Mouse (Mus musculus): ENCODE measurements around the gene Mif4gd.

Gene Mif4gd

DNA sequence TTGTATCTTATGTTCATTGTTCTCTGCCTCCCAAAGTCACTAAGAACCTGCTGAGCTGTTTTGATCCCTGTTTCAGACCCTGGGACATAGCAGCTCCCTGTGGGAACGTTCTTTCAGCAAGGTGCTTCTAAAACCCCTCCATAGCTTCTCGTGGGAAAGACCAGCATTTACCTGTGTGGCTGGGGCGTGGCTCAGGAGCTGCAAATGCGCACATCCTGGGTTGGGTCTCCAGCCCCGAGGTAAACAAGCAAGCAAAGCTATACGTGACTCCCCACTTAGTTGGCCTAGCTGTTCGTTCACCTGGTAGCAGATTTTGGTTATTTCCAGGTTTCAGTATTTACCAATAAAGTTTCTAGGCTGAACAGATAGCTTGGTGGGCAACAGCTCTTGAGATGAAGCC, 19.5 kb upstream of the Mif4gd start:
- no peak for DNase-seq (ENCODE audit: low spot score)

DNA sequence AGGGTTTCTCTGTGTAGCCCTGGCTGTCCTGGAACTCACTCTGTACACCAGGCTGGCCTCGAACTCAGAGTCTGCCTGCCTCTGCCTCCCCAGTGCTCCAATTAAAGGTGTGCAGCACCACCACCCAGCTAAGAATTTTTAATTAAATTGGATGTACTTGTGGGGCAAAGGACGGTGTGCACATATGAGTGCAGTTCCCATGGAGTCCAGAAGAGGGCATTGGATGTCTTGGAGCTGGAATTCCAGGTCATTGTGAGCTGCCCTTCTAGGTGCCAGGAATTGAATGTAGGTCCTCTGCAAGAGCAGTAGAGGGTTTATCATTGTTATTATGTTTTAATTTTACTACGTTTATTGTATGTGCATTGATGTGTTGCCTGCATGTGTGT, 18.7 kb upstream of the Mif4gd start:
- DNase-seq (ENCODE audit: low spot score): no peak

DNA sequence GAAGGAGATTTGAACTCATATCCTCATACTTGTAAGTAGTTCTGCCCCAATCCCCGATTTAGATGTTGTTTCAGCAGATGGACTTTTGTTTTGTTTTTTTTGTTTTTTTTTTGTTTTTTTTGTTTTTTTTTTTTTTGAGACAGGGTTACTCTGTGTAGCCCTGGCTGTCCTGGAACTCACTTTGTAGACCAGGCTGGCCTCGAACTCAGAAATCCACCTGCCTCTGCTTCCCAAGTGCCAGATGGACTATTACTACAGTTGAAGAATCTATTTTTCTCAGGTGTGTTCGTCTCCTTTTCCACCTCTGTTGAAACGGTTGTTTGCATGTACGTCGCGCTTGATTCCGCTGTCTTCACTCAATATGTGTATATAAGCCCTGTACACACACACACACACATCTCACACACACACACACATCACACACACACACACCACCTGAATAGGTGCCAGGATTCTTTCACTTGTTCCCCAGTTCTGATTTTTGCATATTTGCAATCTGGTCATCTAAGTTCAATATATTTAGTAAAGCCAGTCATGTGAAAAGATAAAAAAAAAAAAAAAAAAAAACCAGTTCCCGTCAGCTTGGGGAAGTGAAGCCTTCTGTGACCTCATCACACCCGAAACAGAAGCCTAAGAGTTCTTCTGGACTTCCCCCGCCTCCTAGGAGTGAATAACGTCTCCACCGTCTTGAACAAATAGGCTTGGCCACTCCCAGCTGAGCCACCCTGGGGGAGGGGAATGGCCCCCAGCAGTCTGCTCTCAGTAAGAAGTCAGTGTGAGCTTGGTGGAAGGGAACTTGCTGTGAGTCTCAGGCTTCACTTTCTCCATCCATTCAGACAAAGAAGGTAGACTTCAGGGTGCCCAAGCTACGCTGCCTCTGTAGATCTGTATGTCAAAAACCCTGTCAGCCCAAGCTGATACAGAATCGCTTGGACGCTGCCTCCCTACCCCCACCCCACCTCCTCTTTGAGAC, 18.0 kb upstream of the Mif4gd start:
- DNase-seq (ENCODE audit: low spot score): no peak

DNA sequence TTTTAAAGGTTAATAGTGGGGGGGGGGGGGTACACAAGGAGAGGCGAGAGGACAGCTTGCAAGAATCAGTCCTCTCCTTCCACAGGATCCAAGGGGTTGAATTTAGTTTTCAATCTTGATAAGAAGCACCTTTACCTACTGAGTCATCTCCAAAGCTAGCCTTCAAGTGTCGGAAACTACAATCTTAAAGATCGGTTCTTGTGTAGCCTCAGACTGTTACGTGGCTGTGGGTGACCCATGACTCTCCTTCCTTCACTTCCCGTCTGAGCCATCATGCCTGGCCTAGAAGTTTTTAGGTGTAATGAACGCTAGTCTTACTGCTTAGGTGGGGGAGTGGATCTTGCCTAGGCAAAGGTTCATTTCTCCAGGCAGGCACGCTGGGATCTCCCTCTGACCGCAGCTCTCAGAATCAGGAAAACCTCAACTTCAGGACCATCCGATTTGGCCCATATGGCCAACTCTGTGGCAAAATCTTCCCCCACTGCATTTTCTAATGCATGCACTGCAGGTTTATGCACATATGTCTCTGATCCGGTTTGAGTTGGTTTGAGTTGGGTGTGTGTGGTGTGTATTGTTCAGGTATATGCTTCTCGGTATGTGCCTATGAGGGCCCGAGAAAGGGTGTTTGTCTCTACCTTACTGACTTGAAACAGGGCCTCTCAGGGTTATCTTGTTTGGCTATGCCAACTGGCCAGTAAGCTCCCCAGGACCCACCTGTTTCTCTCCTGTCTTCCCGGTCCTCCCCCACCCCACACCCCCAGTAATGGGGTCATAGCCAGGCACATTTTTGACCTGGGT, 17.2 kb upstream of the Mif4gd start:
- DNase-seq (ENCODE audit: low spot score): no peak

DNA sequence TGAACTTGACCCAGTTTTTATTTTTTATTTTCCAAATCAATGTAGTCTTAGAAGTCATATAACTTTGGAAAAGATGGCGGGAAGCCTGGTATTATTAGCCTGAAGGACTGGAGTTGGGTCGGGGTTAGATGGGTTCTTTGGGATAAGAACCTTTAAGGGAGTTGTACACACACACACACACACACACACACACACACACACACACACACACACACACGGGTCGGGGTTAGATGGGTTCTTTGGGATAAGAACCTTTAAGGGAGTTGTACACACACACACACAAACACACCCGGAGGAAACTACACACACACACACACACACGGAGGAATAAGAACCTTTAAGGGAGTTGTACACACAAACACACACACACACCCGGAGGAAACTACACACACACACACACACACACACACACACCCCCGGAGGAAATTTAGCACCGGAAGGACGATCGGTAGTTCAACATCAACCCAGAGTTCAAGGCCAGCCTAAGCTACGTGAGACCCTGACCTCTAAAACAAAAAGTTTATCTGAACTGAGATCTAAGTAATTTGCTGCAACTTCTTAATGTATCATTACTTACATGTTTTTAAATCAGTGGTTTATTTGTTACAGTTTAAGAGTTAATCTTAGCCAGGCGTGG, 15.8 kb upstream of the Mif4gd start:
- DNase-seq (ENCODE audit: low spot score): no peak

DNA sequence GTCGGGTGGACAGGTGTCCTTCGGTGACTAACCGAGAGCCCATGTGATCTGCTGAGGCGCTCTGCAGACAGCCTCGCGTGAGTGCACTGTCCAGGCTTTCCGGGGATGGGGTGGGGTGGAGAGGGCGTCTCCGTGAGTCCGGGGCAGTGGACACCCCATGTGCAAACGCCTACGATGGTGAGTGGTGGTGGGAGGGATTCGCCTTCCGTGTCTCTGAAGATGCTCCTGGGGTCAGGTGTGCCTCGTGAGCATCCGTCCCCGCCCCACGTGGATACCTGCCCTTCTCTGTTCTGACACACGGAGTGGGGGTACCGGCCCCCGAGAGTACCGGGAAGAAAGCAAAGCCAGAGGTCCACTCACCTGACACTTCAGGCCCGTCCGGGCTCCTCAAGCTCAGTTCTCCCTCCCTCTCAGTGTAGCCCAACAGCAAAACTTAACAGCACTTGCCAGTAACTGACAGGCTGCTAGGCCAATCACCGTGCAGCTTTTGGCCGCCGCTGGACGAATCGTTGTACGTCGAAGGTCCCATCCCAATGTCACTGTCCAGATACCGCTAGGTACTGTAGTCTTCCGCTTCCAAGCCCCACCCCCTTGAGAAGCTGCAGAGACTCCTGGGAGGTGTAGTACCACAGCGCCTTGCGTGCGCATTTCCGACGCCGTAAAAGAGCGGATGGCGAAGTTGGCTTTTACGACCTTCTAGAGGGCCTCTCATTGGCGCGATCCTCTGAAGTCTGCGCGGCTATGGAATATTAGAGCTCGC, 15.1 kb upstream of the Mif4gd start, which contains the start of gene Slc25a19:
Slc25a19 (minus strand) TSS at position 591 of the 760 bp plus-strand sequence.
- peak; percentile 99 for DNase-seq (ENCODE audit: low spot score)

DNA sequence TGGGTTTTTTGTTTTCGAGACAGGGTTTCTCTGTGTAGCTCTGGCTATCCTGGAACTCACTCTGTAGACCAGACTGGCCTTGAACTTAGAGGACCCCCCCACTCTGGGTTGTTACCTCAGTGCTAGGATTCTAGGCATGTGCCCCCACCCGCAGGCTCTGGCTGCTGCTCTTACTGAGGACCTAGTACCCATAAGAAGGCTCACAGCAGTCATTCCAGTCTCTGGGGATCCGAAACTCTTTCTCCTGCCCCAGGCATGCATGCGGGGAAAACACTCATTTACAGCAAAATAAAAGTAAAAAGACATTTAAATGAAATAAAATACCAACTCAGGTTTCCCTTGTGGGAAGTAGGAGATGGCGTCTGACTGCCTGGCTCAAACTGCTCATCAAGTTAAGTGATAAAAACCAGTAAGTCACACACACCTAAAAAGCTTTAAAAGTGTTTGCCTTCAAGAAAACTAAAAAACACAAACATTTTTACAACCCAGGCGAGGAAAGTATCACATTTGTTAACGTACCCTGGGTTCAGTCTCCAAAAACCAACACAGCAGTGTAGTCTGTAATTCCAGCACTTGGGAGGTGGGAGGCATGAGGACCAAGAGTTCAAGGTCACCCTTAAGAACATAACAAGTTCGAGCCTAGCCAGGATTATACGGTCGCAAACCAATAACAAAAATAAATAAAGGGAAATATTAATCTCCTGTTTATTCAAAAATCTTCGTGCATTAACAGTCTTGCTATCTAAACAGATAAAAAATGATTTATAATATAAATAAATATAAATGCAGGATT, 14.3 kb upstream of the Mif4gd start:
- no peak for DNase-seq (ENCODE audit: low spot score)

DNA sequence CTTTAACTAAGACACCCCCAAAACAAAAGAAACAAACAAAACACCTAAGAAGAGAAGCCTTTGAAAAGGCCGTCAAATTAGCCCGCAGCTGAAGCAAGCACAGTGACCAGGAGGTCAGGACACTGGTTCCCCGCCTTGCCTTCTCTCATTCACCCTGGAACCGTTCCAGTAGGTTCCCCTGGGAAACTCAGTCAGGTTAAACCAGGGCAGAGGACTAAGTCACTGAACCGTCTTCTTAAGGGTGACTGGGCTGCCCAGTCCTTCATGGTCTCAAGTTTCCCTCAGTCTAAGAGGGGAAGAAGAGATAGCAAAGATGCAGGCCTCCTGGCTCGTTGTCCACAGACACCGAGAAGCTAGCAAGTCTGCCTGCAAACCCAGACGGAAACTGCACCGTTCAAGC, 13.1 kb upstream of the Mif4gd start:
- no peak for DNase-seq (ENCODE audit: low spot score)

DNA sequence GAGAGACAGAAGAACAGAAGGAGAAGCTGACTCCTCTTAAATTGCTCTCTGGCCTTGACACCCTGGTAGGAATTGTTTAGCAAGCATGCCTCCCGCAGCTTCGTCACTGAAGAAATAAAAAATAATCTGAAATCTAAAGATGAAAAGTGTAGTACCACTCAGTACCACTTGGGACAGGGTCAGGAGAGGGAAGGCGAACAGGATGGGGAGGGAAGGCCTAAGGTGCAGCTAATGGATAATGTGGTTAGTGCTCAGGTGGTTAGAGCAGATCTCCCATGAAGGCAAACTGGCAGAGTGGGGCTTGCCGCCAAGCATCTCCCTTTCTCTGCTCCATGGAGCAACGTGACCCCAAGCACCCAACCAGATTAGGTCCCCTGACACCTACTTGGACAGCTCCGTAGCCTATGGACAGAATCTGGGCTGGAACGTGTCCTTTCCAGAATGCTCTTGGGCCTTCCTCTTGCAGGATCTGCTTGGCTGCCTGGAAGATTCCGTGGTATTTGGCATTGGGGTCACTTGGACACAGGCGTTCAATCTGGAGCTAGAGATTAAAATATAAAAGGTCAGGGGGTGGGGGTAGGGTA, 10.8 kb upstream of the Mif4gd start:
- DNase-seq (ENCODE audit: low spot score): no peak

DNA sequence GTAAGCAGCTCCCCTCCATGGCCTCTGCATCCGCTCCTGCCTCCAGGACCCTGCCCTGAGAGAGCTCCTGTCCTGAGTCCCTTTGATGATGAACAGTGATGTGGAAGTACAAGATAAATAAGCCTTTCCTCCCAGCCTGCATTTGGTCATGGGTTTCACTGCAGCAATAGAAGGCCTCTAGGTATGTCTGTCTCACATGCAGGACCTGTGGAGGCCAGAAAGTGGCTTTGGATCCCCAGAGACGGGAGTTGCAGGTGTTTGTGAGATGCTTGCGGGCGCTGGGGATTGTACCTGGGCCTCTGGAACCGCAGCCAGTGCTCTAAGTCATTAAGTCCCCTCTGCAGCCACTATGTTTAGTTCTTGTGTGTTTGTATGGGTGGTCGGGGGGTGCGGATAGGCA, 7.2 kb upstream of the Mif4gd start:
- no peak for DNase-seq (ENCODE audit: low spot score)

DNA sequence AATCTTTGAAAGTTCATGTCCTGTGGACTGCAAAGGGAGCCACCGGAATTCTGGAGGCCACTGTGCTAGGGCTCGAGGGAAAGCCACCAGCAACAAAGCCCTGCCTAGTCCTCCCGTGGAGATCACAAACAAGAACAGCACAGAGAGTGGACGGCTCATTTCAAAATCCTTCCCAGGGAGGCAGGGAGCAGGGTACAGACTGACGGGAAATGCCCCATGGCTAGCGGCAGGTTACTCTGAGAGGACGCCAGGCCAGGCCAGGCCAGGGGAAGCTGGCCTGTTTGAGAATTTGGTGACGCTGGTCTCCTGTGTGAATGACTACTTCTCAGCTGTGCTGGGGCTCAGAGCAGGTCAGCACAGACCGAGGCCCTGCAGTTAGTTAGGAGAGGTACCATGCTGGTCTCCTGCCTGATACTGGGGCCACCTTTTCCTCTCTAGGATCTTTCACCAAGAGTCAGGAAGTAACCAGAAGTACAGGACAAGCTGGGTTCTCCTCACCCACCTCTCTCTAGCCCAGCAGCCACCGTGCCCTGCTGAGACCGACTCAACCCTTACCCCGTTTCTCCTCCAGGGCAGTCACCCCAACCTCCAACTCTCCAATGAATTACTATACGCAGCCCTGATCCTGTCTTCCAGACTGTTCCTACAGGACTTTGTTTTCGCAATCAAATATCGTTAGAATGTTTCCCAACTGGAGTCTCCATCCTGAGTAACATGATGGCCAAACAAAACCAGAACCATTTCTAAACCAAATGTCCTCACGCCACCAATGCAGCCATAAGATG, 6.2 kb upstream of the Mif4gd start:
- no peak for DNase-seq (ENCODE audit: low spot score)

DNA sequence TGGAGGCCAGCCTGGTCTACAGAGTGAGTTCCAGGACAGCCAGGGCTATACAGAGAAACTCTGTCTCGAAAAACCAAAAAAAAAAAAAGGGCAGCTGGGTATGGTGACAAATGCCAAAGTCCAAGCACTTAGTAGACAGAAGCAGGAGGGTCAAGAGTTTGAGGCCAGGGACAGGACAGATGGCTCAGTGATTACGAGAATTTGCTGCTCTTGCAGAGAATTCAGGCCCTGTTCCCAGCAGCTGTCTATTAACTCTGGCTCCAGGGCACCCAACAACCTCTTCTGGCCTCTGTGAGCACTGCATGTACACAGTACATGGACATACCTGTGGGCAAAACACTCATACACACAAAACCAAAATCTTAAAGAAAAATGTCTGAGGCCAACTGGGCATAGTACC, 5.2 kb upstream of the Mif4gd start:
- no peak for DNase-seq (ENCODE audit: low spot score)

DNA sequence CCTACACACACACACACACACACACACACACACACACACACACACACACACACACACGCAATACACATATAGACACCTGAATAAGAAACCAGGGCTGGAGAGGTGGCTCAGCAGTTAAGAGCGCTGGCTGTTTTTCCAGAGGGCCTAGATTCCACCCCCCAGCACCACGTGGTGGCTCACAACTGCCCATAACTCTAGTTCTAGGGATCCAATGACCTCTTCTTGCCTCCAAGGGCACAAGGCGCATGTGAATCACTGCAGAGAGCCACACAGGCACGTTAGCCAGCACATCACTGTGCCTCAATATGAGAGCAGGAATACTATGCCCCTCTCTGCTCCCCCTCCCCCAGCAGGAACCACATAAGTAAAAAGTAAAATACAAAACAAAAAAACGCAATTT, 4.1 kb upstream of the Mif4gd start:
- DNase-seq (ENCODE audit: low spot score): no peak

DNA sequence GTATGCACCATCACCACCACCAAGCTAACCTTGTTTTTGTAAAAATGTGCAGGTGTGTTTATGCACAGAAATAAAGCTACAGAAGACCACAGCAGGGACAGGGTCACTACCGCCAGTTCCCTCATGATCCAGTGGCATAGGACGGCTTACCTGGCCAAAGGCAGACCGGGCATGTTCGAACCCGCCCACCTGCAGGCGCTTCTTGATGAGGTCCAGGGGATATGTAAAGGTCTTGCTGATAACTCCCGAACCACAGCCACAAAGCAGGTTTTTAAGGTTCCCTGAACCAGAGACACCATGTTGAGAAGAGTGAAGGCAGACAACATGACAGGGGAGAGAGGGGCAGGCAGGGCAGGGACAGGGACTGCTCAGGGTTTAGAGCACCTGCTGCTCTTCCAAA, 3.6 kb upstream of the Mif4gd start:
- DNase-seq (ENCODE audit: low spot score): no peak

DNA sequence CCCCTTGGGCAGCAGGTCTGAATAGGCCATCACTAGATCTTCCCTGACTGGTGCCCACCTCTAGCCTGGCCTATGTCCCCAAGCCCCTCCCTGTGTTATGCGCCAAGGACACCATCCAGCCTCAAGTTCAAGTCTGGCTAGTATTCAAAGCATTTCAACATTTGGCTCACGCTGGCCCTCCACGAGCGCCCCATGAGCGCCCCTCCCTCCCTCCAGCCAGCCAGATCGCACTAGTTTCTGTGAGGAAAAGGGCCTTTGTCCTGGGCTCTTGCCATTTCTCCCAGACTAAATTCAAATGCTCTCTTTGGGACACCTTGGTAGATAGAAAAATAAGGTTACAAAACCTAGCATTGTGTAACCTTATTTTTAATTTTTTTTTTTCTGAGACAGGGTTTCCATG, 3.1 kb upstream of the Mif4gd start:
- no peak for DNase-seq (ENCODE audit: low spot score)

DNA sequence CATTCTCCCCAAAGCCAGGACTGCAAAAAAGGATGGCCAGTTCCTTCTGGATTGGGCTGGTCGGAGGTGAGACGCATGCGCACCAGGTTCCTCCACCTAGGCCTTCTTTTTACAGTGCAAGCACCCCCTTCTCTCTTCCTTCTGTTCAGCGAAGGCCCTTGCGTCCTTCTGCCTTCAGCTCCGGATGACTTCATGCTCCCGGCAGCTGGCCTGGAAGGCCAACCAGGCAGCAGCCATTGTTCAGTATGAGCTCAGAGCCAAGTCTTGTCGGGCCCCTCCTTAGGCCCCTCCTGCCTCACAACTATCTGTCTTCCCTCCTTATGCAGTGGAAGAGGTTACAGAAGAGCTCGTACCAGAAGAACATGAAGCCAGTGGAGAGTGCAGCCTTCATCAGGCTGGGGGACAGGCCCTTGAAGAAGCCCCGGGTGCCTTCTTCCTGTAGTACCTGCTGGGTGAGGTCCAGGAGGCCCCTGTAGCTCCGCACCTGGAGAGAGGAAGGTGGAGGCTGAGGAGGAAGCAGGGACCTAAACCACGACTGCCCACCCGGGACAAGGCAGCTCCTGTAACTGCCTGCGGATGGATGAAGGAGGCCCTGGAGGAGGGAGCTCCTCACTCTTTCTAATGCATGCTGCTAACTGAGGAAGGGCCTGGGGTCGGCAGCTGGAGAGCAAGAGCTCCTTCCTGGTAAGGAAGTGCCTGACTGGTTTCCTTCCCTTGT, 2.5 kb upstream of the Mif4gd start:
- DNase-seq (ENCODE audit: low spot score): no peak

DNA sequence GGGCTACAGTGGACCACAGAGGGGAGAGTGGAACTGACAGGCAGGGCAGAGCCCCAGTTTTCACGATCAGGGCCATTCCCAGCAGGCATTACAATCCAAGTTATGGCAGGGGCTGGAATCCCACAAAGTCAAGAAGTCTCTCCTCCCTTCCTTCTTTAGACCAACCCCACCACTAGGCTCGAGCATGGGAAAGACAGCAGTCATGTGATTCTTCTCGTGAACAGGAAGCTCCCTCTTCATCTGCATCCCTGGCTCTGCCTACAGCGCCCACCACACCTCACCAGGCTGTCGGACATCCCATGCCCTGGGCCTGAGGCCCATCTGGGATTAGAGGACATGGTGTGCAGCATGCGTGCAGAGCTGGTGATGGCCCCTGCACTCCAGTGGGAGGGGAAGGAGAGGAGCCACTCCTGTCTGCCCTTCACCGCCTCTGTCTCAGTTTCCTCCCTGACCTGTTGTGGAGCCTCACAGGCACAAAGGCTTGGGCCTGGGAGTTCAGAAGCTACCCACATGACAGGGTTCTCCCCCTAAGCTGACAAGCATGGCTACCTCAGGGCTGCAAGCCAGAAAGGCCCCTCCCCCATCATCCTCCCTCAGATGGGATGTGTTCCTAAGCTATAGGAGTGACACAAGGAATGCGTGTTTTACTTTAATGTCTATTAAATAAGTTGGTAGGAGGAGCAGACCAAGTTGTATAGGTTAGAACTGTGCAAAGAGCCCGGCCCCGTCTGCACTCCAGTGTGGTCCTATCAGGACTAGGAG, 1.8 kb upstream of the Mif4gd start:
- DNase-seq (ENCODE audit: low spot score): no peak

DNA sequence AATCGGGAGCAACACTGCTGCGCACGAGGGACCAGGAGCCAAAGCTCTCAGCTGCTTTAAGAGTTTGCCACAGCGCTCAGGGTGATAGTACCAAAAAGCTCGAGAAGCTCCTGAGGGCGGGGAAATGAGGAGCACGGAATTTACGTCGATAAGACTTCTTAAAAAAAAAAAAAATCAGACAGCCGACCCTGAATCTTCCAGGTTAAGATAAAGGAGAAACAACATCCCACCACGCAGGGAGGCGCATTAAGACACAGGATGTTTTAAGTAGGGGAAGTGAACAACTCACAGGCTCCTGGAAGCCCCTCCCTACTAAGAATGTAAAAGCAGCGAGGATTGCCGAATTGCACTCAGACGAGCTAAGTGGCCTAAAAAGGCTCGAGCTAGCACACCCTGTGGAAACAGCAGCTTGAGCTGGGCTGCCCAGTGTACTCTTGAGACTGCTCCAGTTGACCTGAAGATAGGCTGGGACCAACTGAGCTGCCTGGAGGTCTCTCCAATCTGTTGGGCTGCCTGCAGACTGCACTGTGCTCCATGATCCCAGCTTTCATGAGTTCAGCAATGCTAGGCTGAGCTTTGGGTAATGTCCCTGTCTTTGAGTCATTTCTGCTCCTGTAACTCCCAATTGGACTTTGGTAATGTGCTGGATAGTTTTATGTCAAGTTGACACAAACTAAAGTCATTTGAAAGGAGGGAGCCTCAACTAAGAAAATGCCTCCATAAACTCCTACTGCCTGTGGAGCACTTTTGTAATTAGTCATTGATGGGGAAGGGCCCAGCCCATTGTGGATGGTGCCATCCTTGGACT, 573 bp upstream of the Mif4gd start:
- no peak for DNase-seq (ENCODE audit: low spot score)

All from left cerebral cortex, adult 11 months (tissue).